Mouse (Mus musculus) lung, adult 2 months (tissue): ENCODE data around the gene Wipi1.

Experiments
- CTCF ChIP-seq: fragments of 200-500 bp; IDR thresholded peaks from 2 replicates; pipeline ENCODE4 v1.5.1; 2011; ENCODE audit warnings: mild to moderate bottlenecking, low read length, control low read depth; ENCODE audit not compliant: insufficient read depth
- POLR2A ChIP-seq: fragments of 200-500 bp; IDR thresholded peaks from 2 replicates; pipeline ENCODE4 v1.6.1; 2011; ENCODE audit warnings: low read depth, mild to moderate bottlenecking, control low read depth, low read length, borderline replicate concordance; ENCODE audit errors: extremely low read depth

DNA sequence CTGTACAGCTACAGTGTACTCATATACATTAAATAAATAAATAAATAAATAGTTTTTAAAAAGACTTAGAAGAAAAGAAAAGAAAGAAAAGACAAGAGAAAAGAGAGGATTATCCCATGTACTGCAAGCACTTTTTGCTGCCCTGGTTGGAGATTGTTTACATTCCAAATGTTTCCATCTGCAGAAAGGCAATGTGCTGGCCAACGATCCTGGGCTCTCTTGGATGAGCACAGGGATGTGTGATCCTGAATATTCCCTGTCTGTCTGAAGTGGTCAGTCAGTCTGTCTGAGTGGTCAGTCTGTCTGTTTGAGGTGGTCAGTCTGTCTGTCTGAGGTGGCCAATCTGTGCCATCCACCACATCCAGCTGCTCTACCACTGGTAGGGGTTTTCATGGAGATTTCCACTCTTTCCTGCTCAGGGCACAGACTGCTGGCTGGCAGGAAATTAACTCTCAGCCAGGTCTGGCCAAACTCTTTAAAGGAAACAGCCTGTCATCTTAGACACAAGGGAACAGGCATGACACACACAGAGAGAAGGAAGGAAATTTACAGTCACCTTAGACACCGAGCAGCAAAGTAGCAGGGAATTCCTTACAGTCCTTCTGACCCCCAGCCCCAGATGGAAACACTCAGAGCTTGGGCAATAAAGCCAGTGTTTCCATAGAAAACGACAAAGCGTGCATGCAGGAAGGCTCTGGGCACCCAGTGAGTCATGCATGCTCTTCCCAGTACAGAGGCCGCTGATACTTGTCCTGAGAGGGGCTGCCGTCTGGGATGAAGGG is 18.4 kb downstream of the Wipi1 start:
- no peak for TF ChIP-seq CTCF
- TF ChIP-seq POLR2A = no peak
